Mouse (Mus musculus): ENCODE data around the gene Ambra1. TPM values are rescaled to one million over a fixed set of nuclear protein-coding genes. Genes with fewer than 3 reads are reported as not detected.

Gene Ambra1
- total RNA-seq (2021) = 10 to 100 TPM; 14.7 to 15.3 TPM
- polyA plus RNA-seq (2012; rRNA removed) = 12.7 and 15.4 TPM in 2 replicates
- long read RNA-seq, partial matches to known transcripts = 2 of 3 reads
- long read RNA-seq, other reads (novel, unspliced or antisense) = 1 of 3 reads

- TF ChIP-seq EP300 (IDR thresholded peaks at IDR 0.05; ENCODE audit: insufficient read depth, low read depth, low read length) (peak; percentile 75), CTCF (IDR thresholded peaks at IDR 0.05) (peak; percentile 41), POLR2A (IDR thresholded peaks at IDR 0.05; ENCODE audit: insufficient read depth, low read depth, low read length) (peak; percentile 61)
- Histone ChIP-seq H3K4me1 (ENCODE audit: control insufficient read depth, insufficient read depth, low read length) (no peaks in the 10 kb centered on the region), H3K9ac (ENCODE audit: low read depth, low read length) (peak within 1 kb of the TSS; percentile 84), H3K4me3 (peak within 1 kb of the TSS; percentile 83), H3K27me3 (ENCODE audit: control insufficient read depth, insufficient read depth, low read length) (no peaks in the 10 kb centered on the region), H3K36me3 (ENCODE audit: control insufficient read depth, insufficient read depth, low read length) (no peaks in the 10 kb centered on the region), H3K79me2 (replicated peaks; ENCODE audit: control insufficient read depth, insufficient read depth, low read length) (peaks cover 7% of the 10 kb centered on the region), H3K27ac (peak within 1 kb of the TSS; percentile 93)
- intact Hi-C loops (cut with DNase I) = loop anchor here (1.0 kb wide), 1 partner anchor 20 kb away; the partner anchor contains the start of genes Atg13 and Harbi1
- peak; percentile 90 to 92 for DNase-seq
- WGBS = under 1% methylated on average over 67 of the region's 68 CpGs
These were observed at the start of gene Ambra1 for GRCm38 (mm10) chr2:91729971-91730821. Gene Ambra1 (plus strand): TSS chr2:91730134.

- H3K27me3 ChIP-seq (ENCODE audit: control insufficient read depth, insufficient read depth, low read length) = no peaks in the 10 kb centered on the region
- H3K27ac ChIP-seq = peak overlapping the region; percentile 50
- H3K36me3 ChIP-seq (ENCODE audit: control insufficient read depth, insufficient read depth, low read length) = no peaks in the 10 kb centered on the region; the same call in 1 of the 2 replicates
- TF ChIP-seq EP300 (IDR thresholded peaks at IDR 0.05; ENCODE audit: insufficient read depth, low read depth, low read length) (no peak), CTCF (IDR thresholded peaks at IDR 0.05) (peak; percentile 73), POLR2A (IDR thresholded peaks at IDR 0.05; ENCODE audit: insufficient read depth, low read depth, low read length) (no peak)
- no peak overlapping the region for H3K4me3 ChIP-seq
- H3K79me2 ChIP-seq (replicated peaks; ENCODE audit: control insufficient read depth, insufficient read depth, low read length) = no peaks in the 10 kb centered on the region
- no peak overlapping the region for H3K9ac ChIP-seq (ENCODE audit: low read depth, low read length)
- 47% methylated on average over 4 of the region's 4 CpGs for WGBS
- H3K4me1 ChIP-seq (ENCODE audit: control insufficient read depth, insufficient read depth, low read length) = no peaks in the 10 kb centered on the region
- DNase-seq = no peak
- intact Hi-C loops (cut with DNase I) = loop anchor here (5.0 kb wide), 1 partner anchor 94 kb away; no protein-coding TSS in a partner anchor
These were observed 47.1 kb upstream of the Ambra1 start for GRCm38 (mm10) chr2:91682850-91683249.

GRCm38 (mm10) chr2:91683919-91684318, 46.0 kb upstream of the Ambra1 start:
- H3K4me3 ChIP-seq = no peak overlapping the region
- intact Hi-C loops (cut with DNase I) = loop anchor here (5.0 kb wide), 1 partner anchor 93 kb away; no protein-coding TSS in a partner anchor
- no peaks in the 10 kb centered on the region for H3K4me1 ChIP-seq (ENCODE audit: control insufficient read depth, insufficient read depth, low read length)
- H3K9ac ChIP-seq (ENCODE audit: low read depth, low read length) = no peak overlapping the region
- no peak for TF ChIP-seq CTCF (IDR thresholded peaks at IDR 0.05)
- no peak for TF ChIP-seq POLR2A (IDR thresholded peaks at IDR 0.05; ENCODE audit: insufficient read depth, low read depth, low read length)
- no peak for TF ChIP-seq EP300 (IDR thresholded peaks at IDR 0.05; ENCODE audit: insufficient read depth, low read depth, low read length)
- no peaks in the 10 kb centered on the region for H3K27me3 ChIP-seq (ENCODE audit: control insufficient read depth, insufficient read depth, low read length)
- H3K27ac ChIP-seq = no peak overlapping the region
- H3K36me3 ChIP-seq (ENCODE audit: control insufficient read depth, insufficient read depth, low read length) = no peaks in the 10 kb centered on the region; the same call in none of the 2 replicates
- no peaks in the 10 kb centered on the region for H3K79me2 ChIP-seq (replicated peaks; ENCODE audit: control insufficient read depth, insufficient read depth, low read length)
- no peak for DNase-seq
- 78% methylated on average over 8 of the region's 8 CpGs for WGBS

- H3K79me2 ChIP-seq (replicated peaks; ENCODE audit: control insufficient read depth, insufficient read depth, low read length) = no peaks in the 10 kb centered on the region
- no peaks in the 10 kb centered on the region for H3K4me1 ChIP-seq (ENCODE audit: control insufficient read depth, insufficient read depth, low read length)
- peak overlapping the region; percentile 43 for H3K27ac ChIP-seq
- TF ChIP-seq CTCF (IDR thresholded peaks at IDR 0.05) (0 out of 2 replicates have a peak, but pooled peaks have one; percentile 10), EP300 (IDR thresholded peaks at IDR 0.05; ENCODE audit: insufficient read depth, low read depth, low read length) (0 out of 2 replicates have a peak, but pooled peaks have one; percentile 44), POLR2A (IDR thresholded peaks at IDR 0.05; ENCODE audit: insufficient read depth, low read depth, low read length) (no peak)
- 60% methylated on average over 7 of the region's 7 CpGs for WGBS
- H3K27me3 ChIP-seq (ENCODE audit: control insufficient read depth, insufficient read depth, low read length) = no peaks in the 10 kb centered on the region
- no peak overlapping the region for H3K9ac ChIP-seq (ENCODE audit: low read depth, low read length)
- no peaks in the 10 kb centered on the region; the same call in 1 of the 2 replicates for H3K36me3 ChIP-seq (ENCODE audit: control insufficient read depth, insufficient read depth, low read length)
- intact Hi-C loops (cut with DNase I) = no loop called here
- DNase-seq = peak; percentile 67 to 79
- no peak overlapping the region for H3K4me3 ChIP-seq
These were observed 40.5 kb upstream of the Ambra1 start for GRCm38 (mm10) chr2:91689452-91689851.

GRCm38 (mm10) chr2:91695436-91696224, 34.3 kb upstream of the Ambra1 start:
- H3K9ac ChIP-seq (ENCODE audit: low read depth, low read length) = no peak overlapping the region
- DNase-seq = no peak
- intact Hi-C loops (cut with DNase I) = no loop called here
- TF ChIP-seq POLR2A (IDR thresholded peaks at IDR 0.05; ENCODE audit: insufficient read depth, low read depth, low read length) = no peak
- no peak for TF ChIP-seq EP300 (IDR thresholded peaks at IDR 0.05; ENCODE audit: insufficient read depth, low read depth, low read length)
- no peak for TF ChIP-seq CTCF (IDR thresholded peaks at IDR 0.05)
- H3K79me2 ChIP-seq (replicated peaks; ENCODE audit: control insufficient read depth, insufficient read depth, low read length) = peaks cover 1% of the 10 kb centered on the region; the same call in 1 of the 2 replicates
- H3K27ac ChIP-seq = peak overlapping the region; percentile 56
- H3K36me3 ChIP-seq (ENCODE audit: control insufficient read depth, insufficient read depth, low read length) = peaks cover 18% of the 10 kb centered on the region
- WGBS = 41% methylated on average over 10 of the region's 10 CpGs
- H3K27me3 ChIP-seq (ENCODE audit: control insufficient read depth, insufficient read depth, low read length) = no peaks in the 10 kb centered on the region
- peaks cover 4% of the 10 kb centered on the region for H3K4me1 ChIP-seq (ENCODE audit: control insufficient read depth, insufficient read depth, low read length)
- H3K4me3 ChIP-seq = no peak overlapping the region

Measured in heart, adult 2 months (tissue).